Mouse (Mus musculus): ENCODE data around the gene 4930512M02Rik.
"Not testable (repeated sequence)": the region's sequence is repeated elsewhere in the genome, so short reads cannot be mapped to it uniquely, and the experiment has no call there.

The 4930512M02Rik gene

DNA sequence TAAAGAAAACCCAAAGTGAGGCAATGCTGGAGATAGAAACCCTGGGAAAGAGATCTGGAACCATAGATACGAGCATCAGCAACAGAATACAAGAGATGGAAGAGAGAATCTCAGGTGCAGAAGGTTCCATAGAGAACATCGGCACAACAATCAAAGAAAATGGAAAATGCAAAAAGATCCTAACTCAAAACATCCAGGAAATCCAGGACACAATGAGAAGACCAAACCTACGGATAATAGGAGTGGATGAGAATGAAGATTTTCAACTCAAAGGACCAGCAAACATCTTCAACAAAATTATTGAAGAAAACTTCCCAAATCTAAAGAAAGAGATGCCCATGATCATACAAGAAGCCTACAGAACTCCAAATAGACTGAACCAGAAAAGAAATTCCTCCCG lies at the start of gene 4930512M02Rik:
Gene 4930512M02Rik, minus strand, starts transcription at position 101 of the 400 bp plus-strand sequence.
- DNase-seq (ENCODE audit: low spot score) = not testable (repeated sequence)

DNA sequence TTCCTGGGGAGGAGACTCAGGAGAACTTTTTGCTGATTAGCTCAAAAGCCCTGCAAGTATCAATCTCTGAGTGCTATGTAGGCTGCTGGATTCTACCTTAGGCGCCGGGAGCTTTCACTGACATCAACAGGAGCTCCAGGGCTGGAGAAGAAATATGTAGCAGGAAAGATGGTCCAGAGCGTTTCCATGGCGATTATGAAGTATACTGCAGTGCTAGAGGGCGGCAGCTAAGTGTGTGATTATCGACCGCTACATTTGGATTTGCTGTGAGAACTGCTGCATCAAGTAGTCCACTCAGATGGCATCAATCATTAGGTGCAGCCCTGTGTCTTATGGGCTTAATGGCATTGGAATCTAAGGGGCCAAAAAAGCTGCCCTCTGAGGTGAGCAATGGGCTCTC lies 49.5 kb upstream of the 4930512M02Rik start:
- DNase-seq (ENCODE audit: low spot score) = no peak

DNA sequence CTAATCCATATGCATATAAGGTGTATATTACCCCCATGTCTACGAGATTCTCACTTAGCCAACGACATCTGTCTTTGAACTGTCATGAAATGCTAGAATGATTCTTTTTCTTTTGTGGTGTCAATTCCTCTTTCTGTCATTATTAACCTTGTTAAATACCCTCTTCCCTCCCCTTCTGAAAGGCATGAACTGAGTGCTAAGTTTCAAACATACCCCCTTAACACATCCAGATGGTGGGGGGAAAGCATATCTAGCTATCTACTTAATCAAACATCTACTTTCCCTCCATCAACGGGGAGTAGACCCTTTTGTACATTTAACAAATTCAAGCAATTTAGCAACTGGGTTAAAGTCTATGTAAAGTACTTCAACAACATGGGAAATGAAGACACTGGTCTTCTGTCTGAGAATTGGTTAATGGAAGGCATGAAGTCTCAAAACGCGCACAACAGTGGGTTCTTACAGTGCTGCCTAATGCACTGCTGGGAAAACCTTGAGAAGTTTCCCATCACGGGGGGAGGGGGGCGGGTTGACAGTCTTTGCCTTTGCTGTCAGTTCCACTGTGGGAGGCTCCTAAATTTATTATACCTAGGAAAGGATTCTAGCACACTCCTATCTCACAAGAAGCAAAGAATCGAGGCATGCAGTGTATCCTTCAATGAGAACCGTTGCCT lies 48.6 kb upstream of the 4930512M02Rik start:
- DNase-seq (ENCODE audit: low spot score) = no peak

DNA sequence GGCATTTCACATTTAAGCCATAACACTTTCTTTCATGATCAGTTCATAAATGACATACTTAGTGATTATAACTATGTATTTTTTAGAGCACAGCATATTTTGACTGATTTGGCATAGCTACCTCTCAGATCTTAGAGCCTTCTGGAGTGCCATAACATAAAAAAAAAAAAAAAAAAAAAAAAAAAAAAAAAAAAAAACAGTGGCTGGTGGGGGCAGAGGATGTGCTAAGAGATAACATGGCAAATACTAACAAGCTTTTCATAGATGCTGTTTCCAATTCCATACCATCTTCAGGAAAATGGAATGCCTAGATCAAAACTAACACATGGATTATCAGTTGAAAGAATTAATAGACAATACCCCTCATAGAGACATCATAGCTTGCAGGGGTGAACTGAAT lies 47.4 kb upstream of the 4930512M02Rik start:
- DNase-seq (ENCODE audit: low spot score) = no peak

DNA sequence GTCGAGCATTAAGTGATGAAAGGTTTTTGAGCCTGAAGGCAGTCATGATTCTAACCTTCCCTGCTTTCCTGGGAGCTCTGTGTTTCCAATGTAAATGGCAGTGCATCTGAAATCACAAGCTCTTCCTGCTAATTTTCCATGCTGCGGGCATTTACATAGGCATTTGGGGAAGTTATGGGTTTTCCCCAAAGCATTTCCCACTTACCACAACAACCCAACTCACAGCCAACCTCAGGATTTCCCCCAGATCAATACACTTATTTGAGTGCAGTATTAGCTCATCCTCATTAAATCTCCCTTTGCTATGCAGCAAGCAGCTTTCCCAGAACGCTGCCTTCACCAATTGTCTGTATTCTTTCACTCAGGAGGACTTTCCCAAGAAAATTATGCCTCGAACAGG lies 45.3 kb upstream of the 4930512M02Rik start:
- DNase-seq (ENCODE audit: low spot score) = no peak

DNA sequence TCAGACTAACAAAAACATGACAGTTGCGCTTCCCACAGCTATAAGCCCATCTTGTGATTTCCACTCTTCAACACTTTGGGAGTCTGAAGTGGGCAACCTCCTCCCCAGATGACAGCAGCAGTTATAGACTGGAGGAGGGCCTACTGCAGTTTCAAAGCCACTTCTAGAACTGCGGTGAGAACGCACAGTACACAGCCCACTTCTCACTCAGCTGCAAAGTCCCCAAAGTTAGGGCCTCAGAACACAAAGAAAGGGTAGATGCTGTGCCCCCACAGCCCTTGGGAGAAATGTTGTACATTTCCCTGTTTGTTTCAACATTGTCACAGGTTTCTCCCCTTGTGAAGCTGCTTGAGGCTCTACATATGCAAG lies 40.3 kb upstream of the 4930512M02Rik start:
- DNase-seq (ENCODE audit: low spot score) = no peak

DNA sequence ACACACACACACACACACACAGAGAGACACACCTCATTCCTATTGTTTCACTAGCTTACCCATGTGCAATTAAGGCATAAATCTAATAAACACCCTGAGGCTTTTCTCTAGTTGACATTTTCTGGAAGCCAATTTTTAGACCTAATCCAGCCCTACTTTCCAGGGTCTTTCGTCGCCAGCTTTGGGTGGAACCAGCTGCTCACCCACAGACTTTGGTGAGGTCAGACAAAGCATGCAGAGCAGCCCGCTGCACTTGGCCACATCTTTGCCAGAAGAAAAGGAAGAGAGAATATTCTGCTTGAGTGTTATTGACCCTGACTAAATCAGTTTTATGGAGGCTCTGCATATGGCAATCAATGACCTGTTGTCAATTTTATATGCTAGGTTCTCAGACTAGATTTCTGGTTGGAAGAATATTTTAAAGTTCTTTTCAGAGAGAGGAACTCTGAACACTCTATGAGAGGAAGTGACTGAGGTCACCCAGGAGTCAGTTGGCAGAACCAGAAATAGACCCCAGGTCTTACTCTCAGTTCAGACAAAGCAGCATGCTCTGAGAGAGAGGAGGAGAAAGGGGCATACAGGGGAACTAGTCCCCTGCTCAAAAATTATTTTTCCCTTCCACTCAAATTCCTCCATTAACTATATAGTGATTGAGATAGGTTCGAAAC lies 39.8 kb upstream of the 4930512M02Rik start:
- DNase-seq (ENCODE audit: low spot score) = no peak

DNA sequence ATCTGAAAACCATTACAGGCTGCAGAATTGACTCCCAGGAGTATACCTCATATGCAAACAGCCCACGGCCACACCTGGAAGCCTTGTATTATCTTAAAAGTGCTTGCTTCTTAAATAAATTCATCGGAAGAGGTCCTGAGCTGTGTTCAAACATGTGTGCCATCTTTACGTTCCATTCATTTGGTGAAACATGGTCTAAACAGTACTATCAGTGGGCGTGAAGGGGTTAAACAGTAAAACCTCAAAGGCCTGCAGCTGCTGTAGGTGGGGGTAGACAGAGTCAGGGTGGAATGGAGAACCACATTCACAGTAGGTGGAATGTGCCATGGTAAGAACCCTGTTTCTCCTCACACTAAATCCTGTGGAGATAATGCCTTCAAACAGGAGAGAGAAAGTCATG lies 33.0 kb upstream of the 4930512M02Rik start:
- no peak for DNase-seq (ENCODE audit: low spot score)

DNA sequence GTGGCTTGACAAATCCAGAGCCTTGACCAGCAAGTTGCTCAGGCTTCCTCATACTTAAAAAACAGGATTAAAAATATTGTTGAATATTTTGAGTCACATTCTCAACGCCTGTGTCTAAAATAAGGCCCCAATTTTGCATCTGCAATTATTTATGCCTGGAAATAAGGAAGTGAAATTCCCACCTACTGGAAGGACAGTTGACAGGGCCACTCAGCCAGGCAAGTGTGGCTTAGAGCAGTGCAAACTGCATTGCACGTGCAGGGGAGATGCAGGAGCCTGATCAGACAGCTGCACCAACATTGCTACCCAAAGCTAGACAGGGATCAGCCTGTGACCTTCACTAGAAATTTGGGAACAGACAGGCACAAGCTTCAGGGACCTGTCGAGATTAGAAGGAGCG lies 31.2 kb upstream of the 4930512M02Rik start:
- DNase-seq (ENCODE audit: low spot score) = no peak

DNA sequence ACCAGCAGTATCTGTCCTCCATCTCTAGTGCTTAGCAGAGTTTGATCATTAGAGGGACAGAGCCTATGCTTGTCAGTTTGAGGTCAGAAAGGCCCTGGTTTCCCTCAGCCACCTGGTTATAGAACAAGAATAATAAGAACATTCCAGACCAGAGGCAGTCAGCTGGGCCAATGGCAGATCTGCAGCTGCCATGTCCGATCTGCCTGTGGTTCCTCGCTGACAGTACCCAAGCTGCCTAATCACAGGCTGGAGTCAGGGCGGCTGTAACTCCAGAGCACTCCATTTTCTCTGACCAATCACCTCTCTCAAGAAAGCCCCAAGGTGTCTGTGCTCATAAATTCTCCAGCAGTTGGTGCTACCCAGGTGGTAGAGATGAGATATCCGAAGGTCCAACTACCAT lies 30.0 kb upstream of the 4930512M02Rik start:
- DNase-seq (ENCODE audit: low spot score) = no peak

DNA sequence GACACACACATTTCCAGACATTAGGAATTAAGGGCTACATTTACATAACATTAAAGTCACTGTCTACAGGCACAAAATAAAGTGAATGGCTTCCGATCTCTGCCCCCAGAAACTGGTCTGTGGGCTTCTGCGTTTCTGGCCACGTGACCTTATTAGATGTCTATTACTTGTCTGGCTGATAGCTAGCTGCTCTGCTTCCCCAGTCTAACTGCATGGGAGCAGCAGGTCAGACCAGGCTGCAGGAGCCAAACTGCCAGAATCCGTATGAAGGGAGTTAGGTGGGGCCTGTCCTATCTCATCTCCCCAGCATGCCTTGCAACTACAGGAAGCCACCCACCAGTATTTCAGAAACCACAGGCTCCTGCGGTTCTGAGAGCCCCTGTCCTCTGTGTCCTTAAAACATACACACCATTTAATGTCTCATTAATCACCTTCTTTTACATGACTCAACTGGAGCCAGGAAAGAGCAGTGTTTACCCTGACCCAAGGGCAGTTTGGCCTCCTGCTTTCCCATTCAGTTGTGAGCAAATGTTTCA lies 29.4 kb upstream of the 4930512M02Rik start:
- no peak for DNase-seq (ENCODE audit: low spot score)

DNA sequence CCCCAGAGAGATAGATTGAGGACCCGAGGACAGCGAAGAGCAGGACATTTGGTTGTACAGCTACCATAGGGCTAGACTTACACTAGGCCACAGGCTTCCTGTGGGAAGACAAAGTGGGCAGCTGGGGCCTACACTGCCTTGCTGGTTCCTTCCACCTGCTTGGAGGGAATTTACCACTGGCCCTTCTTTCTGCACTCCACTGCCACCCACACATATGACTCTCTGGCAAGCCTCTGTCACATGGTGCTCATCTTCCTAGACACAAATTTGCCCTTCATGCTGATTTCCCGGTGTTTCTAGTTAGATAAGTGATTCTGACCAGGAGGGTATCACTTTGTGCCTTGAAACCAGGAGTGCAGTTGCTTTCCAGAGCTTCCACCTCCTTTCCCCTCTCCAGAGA lies 28.8 kb upstream of the 4930512M02Rik start:
- DNase-seq (ENCODE audit: low spot score) = no peak

DNA sequence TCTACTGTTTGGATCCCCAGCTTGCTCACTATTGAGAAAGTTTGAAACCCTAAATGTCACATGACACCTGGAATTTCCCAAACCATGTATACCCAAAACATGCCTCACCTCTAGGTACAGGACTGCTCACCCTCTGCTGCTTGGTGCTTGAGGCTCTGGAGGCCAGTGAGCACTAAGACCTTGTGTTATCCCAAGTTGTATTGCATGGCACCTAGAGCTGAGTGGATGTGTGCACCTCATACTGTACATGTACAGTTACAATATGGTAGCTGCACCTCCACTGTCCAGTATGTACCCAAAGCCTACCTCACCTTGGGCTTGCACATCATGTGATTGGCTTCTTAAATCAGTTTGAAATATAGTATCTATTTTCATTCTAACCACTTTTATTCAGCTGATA lies 16.7 kb upstream of the 4930512M02Rik start:
- no peak for DNase-seq (ENCODE audit: low spot score)

DNA sequence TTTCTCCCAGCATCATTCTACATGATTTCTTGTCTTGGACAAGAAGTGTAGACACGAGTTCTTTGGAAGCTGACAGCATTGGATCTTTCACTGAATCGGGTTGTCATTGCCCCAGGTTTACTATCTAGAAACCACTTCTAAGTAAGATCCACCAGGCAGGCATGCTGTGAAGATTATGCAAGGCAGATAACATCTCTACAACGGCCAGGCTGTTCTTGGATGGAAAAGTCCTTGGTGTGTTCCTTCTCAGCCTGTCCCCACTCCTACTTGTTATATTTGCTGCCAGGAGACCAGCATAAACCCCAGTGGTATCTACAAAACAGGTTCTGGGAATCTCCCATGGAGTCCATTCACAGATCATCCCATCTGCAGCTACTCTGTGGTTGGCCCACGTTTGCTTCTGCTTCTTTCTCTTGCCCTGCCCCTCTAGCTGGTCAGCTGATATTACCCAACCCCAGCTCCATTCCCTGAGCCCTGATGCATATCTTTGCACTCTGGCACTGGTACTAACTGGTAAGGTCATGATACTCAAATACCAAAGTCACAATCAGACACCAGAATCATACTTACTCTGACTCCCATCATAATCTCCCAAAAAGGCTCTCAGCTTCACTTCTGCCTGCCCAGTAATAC lies 3.4 kb downstream of the 4930512M02Rik start:
- no peak for DNase-seq (ENCODE audit: low spot score)

DNA sequence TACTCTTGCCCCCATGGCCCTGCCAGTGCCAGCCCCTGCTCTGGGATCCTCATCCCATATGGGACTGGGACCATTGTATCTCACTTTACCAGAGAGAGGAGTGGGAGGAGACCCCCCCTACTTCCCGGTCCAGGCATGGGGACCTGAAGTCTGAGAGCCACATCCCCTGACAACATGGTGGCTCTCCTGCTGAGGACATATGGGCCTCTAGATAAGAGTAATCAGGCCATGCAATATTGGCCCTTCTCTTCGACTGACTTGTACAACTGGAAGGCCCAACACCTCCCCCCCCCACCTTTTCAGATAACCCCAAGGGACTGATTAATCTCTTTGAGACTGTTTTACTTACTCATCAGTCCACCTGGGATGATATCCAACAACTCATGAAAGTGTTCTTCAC lies 18.4 kb downstream of the 4930512M02Rik start:
- DNase-seq (ENCODE audit: low spot score) = no peak

DNA sequence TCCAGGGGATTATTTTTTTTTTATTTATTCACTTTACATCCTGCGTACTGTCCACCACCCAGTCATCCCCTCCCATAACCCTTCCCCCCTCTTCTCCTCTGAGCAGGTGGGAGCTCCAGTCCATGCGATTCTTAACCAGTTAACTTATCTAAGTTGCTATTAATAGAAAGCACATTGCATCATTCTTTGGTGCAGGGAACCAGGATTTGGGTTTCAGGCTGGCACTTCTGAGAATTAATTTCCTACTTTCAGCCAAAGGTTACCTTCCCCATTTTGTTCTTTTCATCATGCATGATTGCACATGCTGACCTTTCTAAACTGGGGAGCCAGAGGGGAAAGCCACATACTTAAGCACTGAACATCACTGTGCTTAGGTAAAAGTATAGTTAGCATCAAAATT lies 40.3 kb downstream of the 4930512M02Rik start:
- DNase-seq (ENCODE audit: low spot score) = no peak

DNA sequence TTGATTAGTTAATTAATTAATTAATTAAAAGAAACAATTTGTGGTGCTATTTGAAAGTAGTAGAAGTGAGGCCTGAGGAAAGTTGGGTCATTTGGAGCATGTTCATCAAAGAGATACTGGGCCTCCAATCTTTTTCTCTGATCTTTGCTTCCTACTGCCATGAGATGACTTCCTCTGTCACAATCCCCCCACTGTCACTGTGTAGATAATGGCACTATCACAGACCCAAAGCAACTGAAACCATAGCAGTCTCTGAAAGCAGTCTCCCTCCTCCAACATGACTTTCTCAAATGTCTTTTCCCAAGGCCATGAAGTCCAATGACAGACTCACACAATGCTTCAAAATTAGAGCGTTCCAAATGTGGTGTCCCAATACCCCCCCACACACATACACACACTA lies 41.2 kb downstream of the 4930512M02Rik start:
- no peak for DNase-seq (ENCODE audit: low spot score)

DNA sequence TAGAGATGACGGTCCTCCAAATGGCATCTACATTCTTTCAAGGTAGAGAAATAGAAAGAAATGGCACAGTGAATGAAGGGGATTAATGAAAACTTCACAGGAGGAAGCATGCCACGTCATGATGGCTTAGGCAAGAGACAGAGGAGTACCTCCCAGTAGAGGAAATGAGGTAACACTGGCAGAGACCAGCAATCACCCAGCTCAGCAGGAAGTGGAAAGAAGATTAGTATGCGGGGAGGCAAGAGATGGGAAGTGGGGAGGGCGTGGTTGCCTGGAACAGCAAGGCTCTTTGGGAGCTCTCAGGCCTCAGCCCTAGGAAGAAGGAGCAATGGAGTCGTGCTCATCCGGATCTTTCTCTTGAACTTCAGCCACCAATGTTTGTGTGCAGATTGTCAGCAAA lies 53.9 kb downstream of the 4930512M02Rik start:
- no peak for DNase-seq (ENCODE audit: low spot score)

DNA sequence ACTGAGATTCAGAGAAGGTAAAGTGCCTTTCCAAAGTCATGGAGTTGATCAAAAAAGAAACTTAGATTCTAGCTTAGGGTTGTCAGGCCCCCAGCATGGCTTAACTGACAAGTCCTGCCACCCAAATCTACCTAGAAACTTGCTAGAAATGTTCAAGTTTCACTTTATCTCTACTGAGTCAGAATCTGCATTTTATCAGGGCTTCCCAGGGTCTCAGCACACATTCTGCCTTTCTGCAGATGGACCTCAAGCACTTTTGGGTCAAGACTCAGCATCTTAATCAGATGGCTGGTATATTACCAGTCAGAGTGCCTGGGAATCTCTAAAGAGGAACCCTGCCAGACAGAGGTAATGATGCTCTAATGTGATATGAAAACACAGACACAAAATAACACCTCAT lies 56.9 kb downstream of the 4930512M02Rik start:
- DNase-seq (ENCODE audit: low spot score) = no peak

DNA sequence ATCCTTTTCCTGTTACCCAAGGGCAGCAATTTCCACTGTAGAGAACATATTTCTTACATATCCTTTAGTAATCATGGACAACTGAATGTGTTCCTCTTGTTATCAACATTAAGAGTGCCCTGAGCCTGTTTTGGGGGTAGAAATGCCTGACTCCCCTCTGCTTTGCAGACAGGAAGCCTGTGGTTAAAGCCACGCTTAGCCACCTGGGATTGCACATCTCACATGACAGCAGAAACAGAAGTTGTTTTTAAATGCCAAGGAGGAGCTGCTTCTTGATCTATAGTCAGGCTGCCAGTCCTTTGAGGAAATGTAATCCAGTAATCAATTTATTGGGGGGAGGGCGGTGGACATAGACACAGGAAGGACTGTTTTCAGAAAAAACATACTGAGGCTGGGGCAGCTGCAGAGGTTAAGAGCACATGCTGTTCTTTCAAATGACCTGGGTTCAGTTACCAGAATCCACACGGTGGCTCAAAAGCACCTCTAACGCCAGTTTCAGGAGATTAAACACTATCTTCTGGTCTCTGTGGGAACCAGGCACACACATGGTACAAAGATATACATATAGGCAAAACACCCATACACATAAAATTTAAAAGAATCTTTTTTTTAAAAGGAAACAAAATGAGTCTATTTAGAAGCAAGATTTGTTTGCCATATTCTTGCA lies 58.0 kb downstream of the 4930512M02Rik start:
- DNase-seq (ENCODE audit: low spot score) = no peak

DNA sequence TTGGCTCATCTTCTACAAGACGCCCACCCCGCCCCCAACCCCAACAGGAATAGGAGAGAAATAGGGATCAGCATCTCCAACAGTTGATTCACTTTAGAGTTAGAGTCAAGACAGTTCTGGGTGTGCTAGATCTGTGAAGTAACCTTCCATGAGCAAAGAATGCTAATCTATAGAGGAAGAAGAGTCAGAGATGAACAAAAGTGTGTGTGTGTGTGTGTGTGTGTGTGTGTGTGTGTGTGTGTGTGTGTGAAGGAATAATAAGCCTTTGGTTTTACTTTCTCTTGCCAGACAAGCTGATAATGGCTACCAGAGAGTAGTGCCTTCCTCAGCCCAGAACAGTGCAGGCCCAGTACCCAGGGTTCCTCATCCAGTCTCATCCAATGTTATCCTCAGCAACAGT lies 59.6 kb downstream of the 4930512M02Rik start:
- no peak for DNase-seq (ENCODE audit: low spot score)

DNA sequence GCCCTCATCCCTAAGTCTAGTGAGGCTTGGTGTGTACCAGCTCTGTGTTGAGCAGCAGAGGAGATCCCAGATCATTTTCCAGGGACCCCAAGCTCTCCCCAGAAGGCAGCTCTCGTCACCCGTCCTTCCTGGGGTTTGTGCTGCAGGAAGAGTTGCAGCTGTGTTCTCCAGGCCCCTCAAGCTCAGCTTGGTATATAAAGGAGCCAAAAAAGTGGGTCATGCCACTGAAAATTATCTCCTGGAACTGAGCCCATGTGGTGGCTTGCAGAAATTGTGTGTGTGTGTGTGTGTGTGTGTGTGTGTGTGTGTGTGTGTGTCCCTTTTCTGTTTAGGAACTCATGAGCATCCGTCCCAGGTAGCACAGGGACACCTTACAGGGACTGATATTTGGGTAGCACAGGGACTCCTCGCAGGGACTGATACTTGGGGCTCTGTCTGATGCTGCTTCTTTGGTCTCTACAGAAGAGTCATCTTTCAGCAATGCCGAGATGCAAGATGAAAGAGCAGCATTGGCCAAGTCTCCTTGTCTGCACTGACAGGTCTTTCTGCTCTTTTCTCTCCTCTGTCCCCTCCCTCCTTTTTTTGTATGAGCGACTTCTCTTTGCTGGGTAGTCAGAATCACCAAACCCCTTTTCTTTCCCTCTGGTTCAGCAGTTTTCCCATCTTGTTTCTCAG lies 62.4 kb downstream of the 4930512M02Rik start:
- no peak for DNase-seq (ENCODE audit: low spot score)
